Mouse (Mus musculus): ENCODE measurements around the gene Grtp1. TPM values are rescaled to one million over a fixed set of nuclear protein-coding genes. Genes with fewer than 3 reads are reported as not detected.

The Grtp1 gene
- total and polyA plus RNA-seq, 2 experiments from 2014 or later, result 4.4 to 10.0 TPM

- H3K4me1 ChIP-seq (ENCODE audit: control insufficient read depth, insufficient read depth), result no peaks in the 10 kb centered on the region
- no peaks in the 10 kb centered on the region for H3K9me3 ChIP-seq (replicated peaks; ENCODE audit: control insufficient read depth, low read length)
- DNase-seq (ENCODE audit: low spot score) (no peak), ATAC-seq (ENCODE audit: insufficient read depth, low read depth) (no peak)
- H3K4me3 ChIP-seq (ENCODE audit: low read depth, low read length), result no peak overlapping the region
- peaks cover 39% of the 10 kb centered on the region for H3K36me3 ChIP-seq (replicated peaks; ENCODE audit: control insufficient read depth, insufficient read depth, low read length)
- H3K27ac ChIP-seq (ENCODE audit: low read depth), result no peak overlapping the region
- TF ChIP-seq EP300 (IDR thresholded peaks at IDR 0.05; ENCODE audit: low read depth) (no peak), CTCF (IDR thresholded peaks at IDR 0.05; ENCODE audit: low read depth) (no peak)
- no peak overlapping the region for H3K4me2 ChIP-seq (ENCODE audit: low read depth, low read length)
- H3K27me3 ChIP-seq (ENCODE audit: control insufficient read depth, insufficient read depth, low read length), result no peaks in the 10 kb centered on the region
- 78% methylated on average over 2 of the region's 2 CpGs for WGBS
- H3K9ac ChIP-seq (replicated peaks; ENCODE audit: low read depth, low read length), result no peak overlapping the region
Observed at GRCm38 (mm10) chr8:13150929-13151328, 49.5 kb downstream of the Grtp1 start.

GRCm38 (mm10) chr8:13149866-13150265 is 50.6 kb downstream of the Grtp1 start:
- DNase-seq (ENCODE audit: low spot score), result no peak
- WGBS, result 69% methylated on average over 5 of the region's 5 CpGs
- Histone ChIP-seq H3K27ac (ENCODE audit: low read depth) (no peak overlapping the region), H3K36me3 (replicated peaks; ENCODE audit: control insufficient read depth, insufficient read depth, low read length) (peaks cover 49% of the 10 kb centered on the region), H3K4me2 (ENCODE audit: low read depth, low read length) (no peak overlapping the region), H3K9ac (replicated peaks; ENCODE audit: low read depth, low read length) (no peak overlapping the region), H3K4me1 (ENCODE audit: control insufficient read depth, insufficient read depth) (no peaks in the 10 kb centered on the region), H3K9me3 (replicated peaks; ENCODE audit: control insufficient read depth, low read length) (no peaks in the 10 kb centered on the region), H3K4me3 (ENCODE audit: low read depth, low read length) (no peak overlapping the region), H3K27me3 (ENCODE audit: control insufficient read depth, insufficient read depth, low read length) (no peaks in the 10 kb centered on the region)
- TF ChIP-seq EP300 (IDR thresholded peaks at IDR 0.05; ENCODE audit: low read depth) (no peak), CTCF (IDR thresholded peaks at IDR 0.05; ENCODE audit: low read depth) (no peak)
- ATAC-seq (ENCODE audit: insufficient read depth, low read depth), result no peak

- no peaks in the 10 kb centered on the region for H3K4me1 ChIP-seq (ENCODE audit: control insufficient read depth, insufficient read depth)
- H3K4me3 ChIP-seq (ENCODE audit: low read depth, low read length), result no peak overlapping the region
- DNase-seq (ENCODE audit: low spot score), result no peak
- no peak for TF ChIP-seq CTCF (IDR thresholded peaks at IDR 0.05; ENCODE audit: low read depth)
- TF ChIP-seq EP300 (IDR thresholded peaks at IDR 0.05; ENCODE audit: low read depth), result no peak
- H3K36me3 ChIP-seq (replicated peaks; ENCODE audit: control insufficient read depth, insufficient read depth, low read length), result peaks cover 54% of the 10 kb centered on the region
- H3K9me3 ChIP-seq (replicated peaks; ENCODE audit: control insufficient read depth, low read length), result no peaks in the 10 kb centered on the region
- no peaks in the 10 kb centered on the region for H3K27me3 ChIP-seq (ENCODE audit: control insufficient read depth, insufficient read depth, low read length)
- H3K27ac ChIP-seq (ENCODE audit: low read depth), result no peak overlapping the region
- H3K9ac ChIP-seq (replicated peaks; ENCODE audit: low read depth, low read length), result no peak overlapping the region
- H3K4me2 ChIP-seq (ENCODE audit: low read depth, low read length), result no peak overlapping the region
- 96% methylated on average over 2 of the region's 2 CpGs for WGBS
- ATAC-seq (ENCODE audit: insufficient read depth, low read depth), result no peak
Observed at GRCm38 (mm10) chr8:13149287-13149686, 51.1 kb downstream of the Grtp1 start.

- H3K36me3 ChIP-seq (replicated peaks; ENCODE audit: control insufficient read depth, insufficient read depth, low read length), result peaks cover 57% of the 10 kb centered on the region
- H3K4me1 ChIP-seq (ENCODE audit: control insufficient read depth, insufficient read depth), result no peaks in the 10 kb centered on the region
- no peaks in the 10 kb centered on the region for H3K27me3 ChIP-seq (ENCODE audit: control insufficient read depth, insufficient read depth, low read length)
- no peak for ATAC-seq (ENCODE audit: insufficient read depth, low read depth)
- TF ChIP-seq EP300 (IDR thresholded peaks at IDR 0.05; ENCODE audit: low read depth) (no peak), CTCF (IDR thresholded peaks at IDR 0.05; ENCODE audit: low read depth) (no peak)
- H3K9me3 ChIP-seq (replicated peaks; ENCODE audit: control insufficient read depth, low read length), result no peaks in the 10 kb centered on the region
- WGBS, result 83% methylated on average over 2 of the region's 2 CpGs
- no peak for DNase-seq (ENCODE audit: low spot score)
- no peak overlapping the region for H3K27ac ChIP-seq (ENCODE audit: low read depth)
- no peak overlapping the region for H3K9ac ChIP-seq (replicated peaks; ENCODE audit: low read depth, low read length)
- no peak overlapping the region for H3K4me3 ChIP-seq (ENCODE audit: low read depth, low read length)
- no peak overlapping the region for H3K4me2 ChIP-seq (ENCODE audit: low read depth, low read length)
Observed at GRCm38 (mm10) chr8:13148476-13148875, 51.9 kb downstream of the Grtp1 start.

GRCm38 (mm10) chr8:13141681-13142080 is 58.7 kb downstream of the Grtp1 start:
- no peak overlapping the region for H3K4me2 ChIP-seq (ENCODE audit: low read depth, low read length)
- no peak for DNase-seq (ENCODE audit: low spot score)
- no peaks in the 10 kb centered on the region for H3K4me1 ChIP-seq (ENCODE audit: control insufficient read depth, insufficient read depth)
- no peaks in the 10 kb centered on the region for H3K9me3 ChIP-seq (replicated peaks; ENCODE audit: control insufficient read depth, low read length)
- H3K27ac ChIP-seq (ENCODE audit: low read depth), result no peak overlapping the region
- no peak overlapping the region for H3K4me3 ChIP-seq (ENCODE audit: low read depth, low read length)
- no peaks in the 10 kb centered on the region for H3K27me3 ChIP-seq (ENCODE audit: control insufficient read depth, insufficient read depth, low read length)
- no peak for ATAC-seq (ENCODE audit: insufficient read depth, low read depth)
- H3K36me3 ChIP-seq (replicated peaks; ENCODE audit: control insufficient read depth, insufficient read depth, low read length), result peaks cover 100% of the 10 kb centered on the region
- TF ChIP-seq EP300 (IDR thresholded peaks at IDR 0.05; ENCODE audit: low read depth) (no peak), CTCF (IDR thresholded peaks at IDR 0.05; ENCODE audit: low read depth) (no peak)
- no peak overlapping the region for H3K9ac ChIP-seq (replicated peaks; ENCODE audit: low read depth, low read length)
- 76% methylated on average over 5 of the region's 5 CpGs for WGBS

GRCm38 (mm10) chr8:13139641-13140182 is 60.7 kb downstream of the Grtp1 start:
- 94% methylated on average over 6 of the region's 6 CpGs for WGBS
- TF ChIP-seq EP300 (IDR thresholded peaks at IDR 0.05; ENCODE audit: low read depth) (no peak), CTCF (IDR thresholded peaks at IDR 0.05; ENCODE audit: low read depth) (no peak)
- peaks cover 100% of the 10 kb centered on the region for H3K36me3 ChIP-seq (replicated peaks; ENCODE audit: control insufficient read depth, insufficient read depth, low read length)

More at GRCm38 (mm10) chr8:13139641-13140182, 60.7 kb downstream of the Grtp1 start:
- Histone ChIP-seq H3K9me3 (replicated peaks; ENCODE audit: control insufficient read depth, low read length) (no peaks in the 10 kb centered on the region), H3K4me1 (ENCODE audit: control insufficient read depth, insufficient read depth) (no peaks in the 10 kb centered on the region), H3K27me3 (ENCODE audit: control insufficient read depth, insufficient read depth, low read length) (no peaks in the 10 kb centered on the region), H3K4me2 (ENCODE audit: low read depth, low read length) (no peak overlapping the region), H3K27ac (ENCODE audit: low read depth) (no peak overlapping the region), H3K9ac (replicated peaks; ENCODE audit: low read depth, low read length) (no peak overlapping the region), H3K4me3 (ENCODE audit: low read depth, low read length) (no peak overlapping the region)
- DNase-seq (ENCODE audit: low spot score) (no peak), ATAC-seq (ENCODE audit: insufficient read depth, low read depth) (no peak)
